Mouse (Mus musculus): ENCODE measurements around the gene Wdr26.

- TF ChIP-seq CTCF (IDR thresholded peaks at IDR 0.05; ENCODE audit: low read depth, low read length) (no peak), POLR2A (IDR thresholded peaks at IDR 0.05; ENCODE audit: extremely low read depth, insufficient read depth, low read length) (no peak)
Measured at GRCm38 (mm10) chr1:181241185-181241584, 29.4 kb upstream of the Wdr26 start.

All from liver, adult 2 months (tissue).